Mouse (Mus musculus): Measurements from ENCODE around the gene Lpin1. TPM values are rescaled to one million over a fixed set of nuclear protein-coding genes. Genes with fewer than 3 reads are reported as not detected.

The Lpin1 gene
- total RNA-seq, 2 experiments from 2014 or later: 130 to 137 TPM

DNA sequence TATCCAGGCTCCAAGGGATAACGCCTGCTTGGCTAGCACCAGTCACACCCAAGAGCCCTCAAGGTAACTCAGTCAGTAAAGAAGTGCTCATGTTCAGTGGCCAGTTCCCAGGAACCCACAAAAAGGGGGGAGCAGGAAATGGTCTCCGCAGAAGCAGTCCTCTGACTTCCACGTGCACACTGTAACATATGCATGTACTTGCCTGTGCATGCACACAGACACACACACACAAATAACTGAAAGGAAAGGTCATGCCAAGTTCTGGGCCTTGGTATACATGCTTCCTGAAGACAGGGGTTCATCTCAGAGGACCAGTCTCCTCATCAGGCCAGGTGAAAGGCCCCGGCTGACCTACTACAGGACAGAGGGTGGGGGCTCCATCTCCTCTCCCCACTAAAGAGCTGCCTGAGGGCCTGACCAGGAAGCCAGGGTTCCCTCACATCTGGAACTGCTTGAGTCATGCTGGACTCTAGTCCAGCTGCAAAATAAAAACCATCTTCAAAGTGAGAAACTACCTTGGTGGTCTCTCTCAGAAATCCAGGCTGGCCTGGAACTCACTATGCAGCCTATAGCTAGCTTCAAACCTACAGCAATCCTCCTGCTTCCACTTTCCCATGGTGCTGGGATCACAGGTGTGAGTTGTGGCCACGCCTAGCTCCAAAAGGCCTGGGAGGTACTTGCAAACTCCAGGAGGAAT is 70.7 kb downstream of the Lpin1 start:
- no peak for DNase-seq
- intact Hi-C loops (cut with DNase I): no loop called here

- intact Hi-C loops (cut with DNase I): loop anchor here (1.0 to 2.0 kb wide), 3 partner anchors 717 to 997 kb away; partner anchors contain the start of gene Trib2
- peak; percentile 85 to 92 for DNase-seq
Measured at GRCm38 (mm10) chr12:16533331-16533828, 77.4 kb downstream of the Lpin1 start.

GRCm38 (mm10) chr12:16532860-16533230 is 77.9 kb downstream of the Lpin1 start:
- no peak for DNase-seq
- intact Hi-C loops (cut with DNase I): loop anchor here (1.0 to 2.0 kb wide), 3 partner anchors 716 to 997 kb away; partner anchors contain the start of gene Trib2

GRCm38 (mm10) chr12:16531956-16532859 is 78.6 kb downstream of the Lpin1 start:
- intact Hi-C loops (cut with DNase I): loop anchor here (2.0 kb wide), 1 partner anchor 715 kb away; the partner anchor contains the start of gene Trib2
- DNase-seq: peak; percentile 30 to 32

- DNase-seq: no peak
- intact Hi-C loops (cut with DNase I): no loop called here
Measured at GRCm38 (mm10) chr12:16528650-16529049, 82.1 kb downstream of the Lpin1 start.

DNA sequence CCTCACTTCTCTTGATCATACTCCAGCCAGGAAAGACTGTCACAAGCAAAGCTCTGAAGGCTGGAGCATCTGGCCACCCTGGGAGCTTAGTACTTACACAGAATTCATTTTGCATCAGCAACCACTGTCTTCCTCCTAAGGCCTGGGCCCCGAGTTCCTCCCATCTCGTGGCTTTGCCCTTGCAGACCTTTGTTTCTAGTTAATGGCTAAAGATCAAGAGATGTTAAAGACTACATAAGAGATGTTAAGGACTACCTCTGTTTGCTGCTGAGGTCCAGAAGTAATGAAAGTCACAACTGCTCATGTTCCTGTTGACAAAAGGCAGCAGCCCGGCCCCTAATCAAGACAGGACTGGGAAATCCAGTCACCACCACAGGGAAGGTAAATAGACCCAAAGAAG is 82.8 kb downstream of the Lpin1 start:
- intact Hi-C loops (cut with DNase I): no loop called here
- no peak for DNase-seq

DNA sequence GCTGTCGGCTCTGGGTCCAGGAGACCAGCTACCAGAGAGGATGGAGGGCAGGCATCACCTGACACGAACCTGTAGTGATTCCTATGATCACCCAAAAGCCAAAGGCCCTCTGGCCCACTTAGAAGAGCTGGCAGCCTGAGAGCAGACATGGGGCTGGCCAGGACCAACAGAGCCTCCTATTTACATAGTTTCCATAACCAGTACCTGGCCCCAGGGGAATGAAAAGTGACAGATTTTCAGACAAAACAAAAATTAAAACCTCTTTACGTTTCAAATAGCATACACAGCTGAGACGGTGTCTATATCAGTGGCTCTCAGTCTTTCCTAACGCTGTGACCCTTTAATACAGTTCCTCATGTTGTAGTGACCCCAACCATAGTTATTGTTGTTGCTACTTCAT is 83.9 kb downstream of the Lpin1 start:
- no peak for DNase-seq
- intact Hi-C loops (cut with DNase I): no loop called here

DNA sequence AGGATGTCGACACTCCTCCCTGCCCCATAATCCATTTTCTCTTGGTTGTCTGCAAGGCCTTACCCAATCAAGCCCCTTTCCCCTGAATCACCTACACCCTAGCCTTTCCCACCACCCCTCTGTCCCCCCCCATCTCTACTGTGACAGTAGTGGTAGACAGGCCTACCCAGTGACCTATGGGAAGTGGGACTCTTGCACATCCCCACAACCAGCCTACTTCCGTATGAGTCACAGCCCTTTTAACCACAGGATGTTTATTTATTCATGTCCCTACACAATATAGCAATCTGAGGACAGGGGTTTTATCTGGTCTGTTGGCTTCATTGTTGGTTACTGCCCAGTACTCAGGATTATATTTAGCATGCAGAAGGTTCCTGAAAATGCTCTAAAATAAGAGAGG is 84.6 kb downstream of the Lpin1 start:
- intact Hi-C loops (cut with DNase I): no loop called here
- no peak for DNase-seq

DNA sequence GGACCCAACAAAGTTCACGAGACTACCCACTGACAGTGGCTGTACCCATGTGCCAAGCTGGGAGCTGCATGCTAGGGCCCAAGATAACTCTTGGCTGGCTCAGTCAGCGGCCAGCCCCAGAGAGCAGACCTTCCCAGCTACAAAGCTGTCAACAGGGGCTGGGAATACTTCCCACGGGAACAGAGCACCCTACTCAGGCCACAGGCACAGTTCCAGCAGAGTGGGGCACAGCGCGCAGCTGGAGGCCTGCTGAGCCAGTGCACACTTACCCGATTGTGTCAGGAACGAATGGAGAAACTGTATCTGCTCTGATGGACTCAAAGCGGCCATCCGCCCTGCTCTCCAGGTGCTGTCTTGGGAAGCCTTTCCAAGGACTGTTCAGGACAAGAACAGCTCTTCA is 95.6 kb downstream of the Lpin1 start:
- DNase-seq: peak; percentile 56 to 67
- intact Hi-C loops (cut with DNase I): loop anchor here (10.0 kb wide), 1 partner anchor 290 kb away; no protein-coding TSS in a partner anchor

- no peak for DNase-seq
- intact Hi-C loops (cut with DNase I): loop anchor here (5.0 to 10.0 kb wide), 2 partner anchors 288 to 496 kb away; no protein-coding TSS in a partner anchor
Measured at GRCm38 (mm10) chr12:16512991-16513390, 97.8 kb downstream of the Lpin1 start.

GRCm38 (mm10) chr12:16509122-16509752 is 101.5 kb downstream of the Lpin1 start:
- DNase-seq: peak; percentile 70 to 80
- intact Hi-C loops (cut with DNase I): loop anchor here (1.0 to 10.0 kb wide), 4 partner anchors 124 to 972 kb away; partner anchors contain the start of gene Trib2

DNA sequence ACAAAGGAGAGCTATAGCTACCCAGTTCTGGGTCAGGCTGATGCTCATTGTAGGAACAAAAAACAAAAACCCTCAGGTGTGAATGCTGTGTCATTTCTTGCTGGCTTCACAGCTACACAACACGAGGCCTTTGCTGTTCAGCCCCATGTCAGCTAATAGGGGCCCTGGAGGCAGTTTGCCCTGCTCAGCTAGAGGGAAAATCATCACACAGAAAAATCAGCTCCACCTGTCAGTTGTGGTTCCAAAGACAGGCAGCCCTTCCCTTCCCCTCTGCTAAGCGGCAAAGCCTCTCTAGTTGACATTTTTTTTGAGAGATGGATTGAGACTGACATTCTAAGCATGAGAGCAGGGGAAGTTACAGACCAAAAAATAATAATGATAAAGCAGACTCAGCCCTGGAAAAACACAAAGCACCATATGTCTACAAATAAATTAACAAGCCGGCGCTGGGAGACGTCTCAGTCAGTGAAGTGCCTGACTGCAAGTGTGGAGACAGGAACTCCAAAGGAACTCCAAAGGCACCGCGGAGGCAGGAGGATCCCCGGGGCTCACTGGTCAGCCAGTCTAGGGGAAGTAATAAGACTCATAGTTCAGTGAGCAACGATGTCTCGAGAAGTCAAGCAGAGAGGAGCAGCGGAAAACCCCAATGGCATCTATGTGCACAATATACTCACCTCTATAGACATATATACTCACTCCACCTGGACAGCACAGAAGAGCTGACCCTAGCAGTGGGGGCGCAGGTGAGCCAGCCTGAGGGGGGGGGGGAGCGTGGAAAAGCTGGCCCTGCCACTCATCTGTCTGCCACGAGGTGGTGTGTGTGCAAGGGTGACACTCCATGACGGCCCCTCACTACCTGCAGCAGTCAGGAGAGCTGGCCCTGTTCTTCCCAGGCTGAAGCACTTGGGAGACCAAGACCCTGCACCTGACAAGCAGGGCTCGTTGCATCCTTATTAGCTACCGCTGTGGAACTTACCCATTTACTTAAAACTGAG is 103.7 kb downstream of the Lpin1 start:
- intact Hi-C loops (cut with DNase I): loop anchor here (5.0 to 10.0 kb wide), 2 partner anchors 122 to 970 kb away; no protein-coding TSS in a partner anchor
- DNase-seq: no peak

DNA sequence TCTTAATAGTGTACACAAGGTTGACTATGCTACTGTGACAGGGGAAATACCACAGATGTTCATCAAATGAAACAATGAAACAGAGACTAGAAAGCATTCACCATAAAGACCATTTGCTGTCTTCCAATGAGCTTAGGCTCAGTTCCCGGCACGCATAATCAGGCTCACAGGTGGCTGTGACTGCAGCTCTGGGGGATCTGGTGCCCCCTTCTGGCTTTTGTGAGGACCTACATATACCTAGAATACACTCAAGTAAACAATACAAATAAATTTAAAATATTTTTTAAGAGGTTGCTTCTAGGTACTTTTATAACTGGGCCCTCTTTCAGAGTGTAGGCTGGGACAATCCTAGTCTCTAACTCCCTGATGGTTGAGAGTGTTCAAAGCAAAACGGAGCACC is 106.5 kb downstream of the Lpin1 start:
- intact Hi-C loops (cut with DNase I): loop anchor here (10.0 kb wide), 1 partner anchor 119 kb away; no protein-coding TSS in a partner anchor
- no peak for DNase-seq

GRCm38 (mm10) chr12:16497960-16498359 is 112.8 kb downstream of the Lpin1 start:
- no peak for DNase-seq
- intact Hi-C loops (cut with DNase I): no loop called here

DNA sequence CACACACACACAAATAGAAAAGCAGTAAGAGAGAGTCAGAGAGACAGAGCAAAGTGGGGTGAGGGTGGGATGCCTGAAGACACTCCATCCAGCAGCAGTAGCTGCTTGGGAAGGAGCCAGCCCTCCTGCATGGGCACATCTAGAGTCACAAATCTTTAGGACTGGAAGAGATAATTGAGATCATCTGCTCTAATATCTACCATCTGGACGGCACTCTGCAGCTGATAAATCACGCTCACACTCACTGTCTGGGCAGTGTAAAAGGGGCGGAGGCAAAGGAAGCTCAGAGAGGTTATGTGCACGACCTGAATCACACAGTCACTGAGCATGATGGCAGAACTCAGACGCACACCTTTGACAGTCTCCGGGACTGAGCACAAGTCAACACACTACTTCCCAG is 118.1 kb downstream of the Lpin1 start:
- intact Hi-C loops (cut with DNase I): no loop called here
- no peak for DNase-seq

GRCm38 (mm10) chr12:16488899-16489298 is 121.9 kb downstream of the Lpin1 start:
- intact Hi-C loops (cut with DNase I): no loop called here
- no peak for DNase-seq

- intact Hi-C loops (cut with DNase I): no loop called here
- no peak for DNase-seq
Measured at GRCm38 (mm10) chr12:16487453-16487852, 123.3 kb downstream of the Lpin1 start.
